Mouse (Mus musculus) left cerebral cortex, adult 9 months (tissue): ENCODE results near the gene Wipf1.

Experiments used
- DNase-seq, 2 experiments: peaks; one replicate each; pipeline ENCODE4 v3.0.0; 2022; ENCODE audit warnings: low spot score in 2 of 2

The Wipf1 gene

GRCm38 (mm10) chr2:73540450-73541162 lies 11.1 kb upstream of the Wipf1 start:
- no peak for DNase-seq

- DNase-seq, result no peak
Observed at GRCm38 (mm10) chr2:73539697-73540096, 10.2 kb upstream of the Wipf1 start.

GRCm38 (mm10) chr2:73539141-73539540 lies 9.6 kb upstream of the Wipf1 start:
- DNase-seq, result no peak

- DNase-seq, result no peak
Observed at GRCm38 (mm10) chr2:73538590-73538989, 9.1 kb upstream of the Wipf1 start.

- DNase-seq, result no peak
Observed at GRCm38 (mm10) chr2:73536091-73536783, 6.7 kb upstream of the Wipf1 start.

- DNase-seq, result no peak
Observed at GRCm38 (mm10) chr2:73534720-73535119, 5.2 kb upstream of the Wipf1 start.

GRCm38 (mm10) chr2:73530487-73530886 lies 953 bp upstream of the Wipf1 start:
- no peak for DNase-seq

- no peak for DNase-seq
Observed at GRCm38 (mm10) chr2:73528516-73529355, 798 bp downstream of the Wipf1 start.

GRCm38 (mm10) chr2:73527956-73528355 lies 1.6 kb downstream of the Wipf1 start:
- DNase-seq, result no peak

- DNase-seq, result no peak
Observed at GRCm38 (mm10) chr2:73526691-73527090, 2.8 kb downstream of the Wipf1 start.

- DNase-seq, result no peak
Observed at GRCm38 (mm10) chr2:73522891-73523290, 6.6 kb downstream of the Wipf1 start.

GRCm38 (mm10) chr2:73522336-73522735 lies 7.2 kb downstream of the Wipf1 start:
- no peak for DNase-seq

- DNase-seq, result no peak
Observed at GRCm38 (mm10) chr2:73521737-73522136, 7.8 kb downstream of the Wipf1 start.

GRCm38 (mm10) chr2:73518966-73519365 lies 10.6 kb downstream of the Wipf1 start:
- DNase-seq, result no peak

- DNase-seq, result no peak
Observed at GRCm38 (mm10) chr2:73518311-73518710, 11.2 kb downstream of the Wipf1 start.

- DNase-seq, result no peak
Observed at GRCm38 (mm10) chr2:73514178-73514577, 15.4 kb downstream of the Wipf1 start.

GRCm38 (mm10) chr2:73513204-73513749 lies 16.3 kb downstream of the Wipf1 start:
- no peak for DNase-seq

GRCm38 (mm10) chr2:73512044-73512443 lies 17.5 kb downstream of the Wipf1 start:
- DNase-seq, result no peak

GRCm38 (mm10) chr2:73510731-73511360 lies 18.7 kb downstream of the Wipf1 start:
- no peak for DNase-seq

GRCm38 (mm10) chr2:73510025-73510288 lies 19.6 kb downstream of the Wipf1 start:
- no peak for DNase-seq

GRCm38 (mm10) chr2:73509248-73510024 lies 20.1 kb downstream of the Wipf1 start:
- DNase-seq, result no peak
